Mouse (Mus musculus): Measurements from ENCODE around the gene Rpl7l1. TPM values are rescaled to one million over a fixed set of nuclear protein-coding genes. Genes with fewer than 3 reads are reported as not detected.
"Not testable (repeated sequence)": the region's sequence is repeated elsewhere in the genome, so short reads cannot be mapped to it uniquely, and the experiment has no call there.

Rpl7l1 gene
- total and polyA plus RNA-seq, 2 experiments from 2014 or later, result 39.8 to 72.1 TPM

DNA sequence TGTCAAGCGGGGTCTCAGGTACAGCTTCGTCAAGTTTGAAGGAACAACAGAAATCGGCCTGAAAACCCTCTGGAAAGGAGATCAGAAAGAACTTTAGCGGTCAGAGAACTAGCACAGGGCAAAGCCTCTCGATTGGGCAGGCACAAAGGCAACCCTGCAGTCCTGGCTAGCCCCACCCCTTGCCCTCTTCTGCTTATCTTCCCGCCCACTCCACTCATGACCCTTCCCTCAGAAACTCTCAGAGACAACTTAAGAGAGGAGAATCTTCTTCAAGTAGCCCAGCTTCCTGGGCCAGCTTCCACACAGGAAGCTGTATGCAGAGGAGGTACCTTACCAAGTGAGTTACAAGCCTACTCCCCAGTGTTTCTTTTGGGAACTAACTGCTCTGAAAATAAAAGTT lies 19.3 kb upstream of the Rpl7l1 start:
- Histone ChIP-seq H3K4me3 (ENCODE audit: low read length) (no peak overlapping the region), H3K9ac (replicated peaks; ENCODE audit: low read length) (no peak overlapping the region), H3K27ac (no peak overlapping the region), H3K4me2 (ENCODE audit: low read depth, low read length) (no peak overlapping the region), H3K27me3 (ENCODE audit: insufficient read depth, low read length) (no peaks in the 10 kb centered on the region), H3K9me3 (ENCODE audit: low read length) (no peaks in the 10 kb centered on the region), H3K36me3 (ENCODE audit: insufficient read depth, low read length) (peaks cover 30% of the 10 kb centered on the region), H3K4me1 (ENCODE audit: insufficient read depth, low read length) (no peaks in the 10 kb centered on the region)
- ATAC-seq (no peak), DNase-seq (ENCODE audit: low spot score) (no peak)
- no peak for TF ChIP-seq CTCF (IDR thresholded peaks at IDR 0.05; ENCODE audit: low read depth)
- 87% methylated on average over 6 of the region's 6 CpGs for WGBS

DNA sequence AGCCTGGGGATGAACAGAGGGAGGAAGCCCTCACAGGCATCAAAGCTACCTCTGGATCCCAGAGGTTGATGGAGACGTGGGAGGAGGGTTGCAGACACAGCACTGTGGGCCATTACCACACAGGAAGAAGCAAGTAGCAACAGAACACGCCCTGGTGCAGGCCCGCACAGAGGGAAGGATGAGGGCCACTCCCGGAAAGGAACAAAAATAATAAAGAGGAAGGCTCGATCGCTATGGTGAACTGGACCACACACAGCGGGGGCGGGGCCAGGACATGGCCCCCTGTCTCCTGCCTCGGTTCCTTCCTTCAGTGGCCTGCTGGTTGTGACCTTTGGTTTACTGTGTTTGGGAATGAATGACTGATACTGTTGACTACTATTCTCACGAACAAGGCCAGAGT lies 17.2 kb upstream of the Rpl7l1 start:
- no peak for TF ChIP-seq CTCF (IDR thresholded peaks at IDR 0.05; ENCODE audit: low read depth)
- H3K27me3 ChIP-seq (ENCODE audit: insufficient read depth, low read length), result no peaks in the 10 kb centered on the region
- 79% methylated on average over 10 of the region's 10 CpGs for WGBS
- ATAC-seq, result no peak
- H3K27ac ChIP-seq, result no peak overlapping the region
- H3K9me3 ChIP-seq (ENCODE audit: low read length), result no peaks in the 10 kb centered on the region
- H3K36me3 ChIP-seq (ENCODE audit: insufficient read depth, low read length), result peaks cover 21% of the 10 kb centered on the region
- no peak overlapping the region for H3K9ac ChIP-seq (replicated peaks; ENCODE audit: low read length)
- no peaks in the 10 kb centered on the region for H3K4me1 ChIP-seq (ENCODE audit: insufficient read depth, low read length)
- no peak for DNase-seq (ENCODE audit: low spot score)
- H3K4me2 ChIP-seq (ENCODE audit: low read depth, low read length), result no peak overlapping the region
- no peak overlapping the region for H3K4me3 ChIP-seq (ENCODE audit: low read length)

DNA sequence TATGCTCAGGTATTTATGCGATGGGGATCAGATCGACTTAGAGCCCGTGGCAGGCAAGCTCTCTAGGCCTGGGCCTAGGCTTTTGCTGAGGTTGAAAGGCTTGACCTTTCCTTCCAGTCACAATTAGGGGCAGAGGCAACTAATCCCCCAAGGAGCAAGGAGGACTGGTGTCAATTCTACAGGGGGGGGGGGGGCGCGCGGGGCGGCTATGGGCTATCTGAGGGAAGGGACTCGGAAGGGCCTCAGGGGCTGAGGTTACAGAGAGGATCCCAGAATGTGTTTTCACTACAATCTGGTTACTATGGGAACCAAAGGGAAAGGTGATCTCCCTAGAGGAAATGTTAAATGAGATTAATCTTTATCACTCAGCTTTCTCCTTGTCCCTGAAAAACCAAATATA lies 14.9 kb upstream of the Rpl7l1 start:
- H3K36me3 ChIP-seq (ENCODE audit: insufficient read depth, low read length), result peaks cover 21% of the 10 kb centered on the region
- H3K9ac ChIP-seq (replicated peaks; ENCODE audit: low read length), result no peak overlapping the region
- no peak overlapping the region for H3K4me3 ChIP-seq (ENCODE audit: low read length)
- WGBS, result 60% methylated on average over 6 of the region's 8 CpGs
- H3K4me1 ChIP-seq (ENCODE audit: insufficient read depth, low read length), result no peaks in the 10 kb centered on the region
- no peak overlapping the region for H3K27ac ChIP-seq
- no peaks in the 10 kb centered on the region for H3K9me3 ChIP-seq (ENCODE audit: low read length)
- ATAC-seq, result no peak
- no peak overlapping the region for H3K4me2 ChIP-seq (ENCODE audit: low read depth, low read length)
- no peak for TF ChIP-seq CTCF (IDR thresholded peaks at IDR 0.05; ENCODE audit: low read depth)
- DNase-seq (ENCODE audit: low spot score), result no peak
- no peaks in the 10 kb centered on the region for H3K27me3 ChIP-seq (ENCODE audit: insufficient read depth, low read length)

DNA sequence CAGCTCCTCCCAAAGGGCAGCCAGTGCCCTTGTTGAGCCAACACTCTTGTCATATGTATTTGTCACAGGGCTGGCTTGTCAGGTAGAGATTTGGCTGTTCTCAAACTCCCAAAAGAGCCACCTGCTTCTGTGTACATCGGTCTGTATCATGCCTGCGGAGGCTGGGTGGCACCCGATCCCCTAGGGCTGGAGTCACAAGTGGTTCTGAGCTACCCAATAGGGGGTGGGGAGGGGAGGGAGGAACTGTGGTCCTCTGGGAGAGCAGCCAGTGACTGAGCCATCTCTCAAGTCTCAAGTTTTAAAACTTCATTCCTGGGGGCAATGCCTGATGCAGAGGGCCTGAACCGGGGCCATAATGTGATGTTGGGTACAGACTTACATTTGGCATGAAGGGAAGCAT lies 14.3 kb upstream of the Rpl7l1 start:
- Histone ChIP-seq H3K4me1 (ENCODE audit: insufficient read depth, low read length) (no peaks in the 10 kb centered on the region), H3K4me2 (ENCODE audit: low read depth, low read length) (no peak overlapping the region), H3K27ac (no peak overlapping the region), H3K9me3 (ENCODE audit: low read length) (no peaks in the 10 kb centered on the region), H3K4me3 (ENCODE audit: low read length) (no peak overlapping the region), H3K27me3 (ENCODE audit: insufficient read depth, low read length) (no peaks in the 10 kb centered on the region), H3K9ac (replicated peaks; ENCODE audit: low read length) (no peak overlapping the region), H3K36me3 (ENCODE audit: insufficient read depth, low read length) (peaks cover 21% of the 10 kb centered on the region)
- ATAC-seq (no peak), DNase-seq (ENCODE audit: low spot score) (no peak)
- no peak for TF ChIP-seq CTCF (IDR thresholded peaks at IDR 0.05; ENCODE audit: low read depth)
- 85% methylated on average over 4 of the region's 4 CpGs for WGBS

DNA sequence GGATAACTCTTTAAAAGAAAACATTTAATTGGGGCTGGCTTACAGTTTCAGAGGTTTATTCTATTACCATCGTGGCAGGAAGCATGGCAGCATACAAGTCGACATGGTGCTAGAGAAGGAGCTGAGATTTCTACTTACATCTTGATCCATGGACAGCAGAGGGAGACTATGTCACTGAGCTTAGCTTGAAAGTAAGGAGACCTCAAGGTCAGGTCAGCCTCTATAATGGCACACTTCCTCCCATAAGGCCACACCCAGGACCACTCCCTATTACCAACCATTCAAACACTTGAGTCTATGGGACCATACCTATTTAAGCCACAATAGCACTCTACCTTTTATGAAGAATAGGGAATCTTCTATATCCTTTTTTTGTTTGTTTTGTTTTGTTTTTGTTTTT lies 10.5 kb upstream of the Rpl7l1 start:
- no peak for TF ChIP-seq CTCF (IDR thresholded peaks at IDR 0.05; ENCODE audit: low read depth)
- ATAC-seq, result no peak

DNA sequence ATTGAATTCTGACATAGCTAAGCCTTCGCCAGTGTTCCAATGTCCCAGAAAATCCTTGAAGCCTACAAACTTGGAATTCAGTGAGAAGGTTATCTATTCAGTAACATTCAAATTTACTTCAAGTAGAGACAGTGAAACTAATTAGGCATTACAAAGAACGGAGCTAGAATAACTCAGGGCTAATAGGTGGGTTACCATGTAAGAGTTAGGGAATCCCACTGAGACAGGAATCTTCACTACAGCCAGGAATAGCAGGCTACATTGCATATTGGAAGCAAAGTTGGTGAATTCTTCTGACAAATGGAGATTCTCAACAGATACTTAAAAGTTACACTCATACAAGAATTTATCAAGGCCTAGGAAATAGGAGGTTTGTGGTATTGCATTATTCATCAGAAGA lies 5.5 kb upstream of the Rpl7l1 start:
- not testable (repeated sequence) for ATAC-seq; H3K4me3 ChIP-seq (ENCODE audit: low read length); H3K27me3 ChIP-seq (ENCODE audit: insufficient read depth, low read length); H3K36me3 ChIP-seq (ENCODE audit: insufficient read depth, low read length); H3K4me2 ChIP-seq (ENCODE audit: low read depth, low read length); H3K9ac ChIP-seq (replicated peaks; ENCODE audit: low read length); H3K9me3 ChIP-seq (ENCODE audit: low read length); H3K27ac ChIP-seq; DNase-seq (ENCODE audit: low spot score); H3K4me1 ChIP-seq (ENCODE audit: insufficient read depth, low read length)
- whole genome bisulfite sequencing, result 50% methylated on average over 2 of the region's 2 CpGs

More for the DNA sequence above, 10.5 kb upstream of the Rpl7l1 start:
- Histone ChIP-seq H3K4me2 (ENCODE audit: low read depth, low read length) (no peak overlapping the region), H3K4me1 (ENCODE audit: insufficient read depth, low read length) (no peaks in the 10 kb centered on the region), H3K9me3 (ENCODE audit: low read length) (no peaks in the 10 kb centered on the region), H3K9ac (replicated peaks; ENCODE audit: low read length) (no peak overlapping the region), H3K27me3 (ENCODE audit: insufficient read depth, low read length) (no peaks in the 10 kb centered on the region), H3K27ac (no peak overlapping the region), H3K36me3 (ENCODE audit: insufficient read depth, low read length) (no peaks in the 10 kb centered on the region), H3K4me3 (ENCODE audit: low read length) (no peak overlapping the region)
- WGBS, result 79% methylated on average over 2 of the region's 2 CpGs
- DNase-seq (ENCODE audit: low spot score), result no peak

DNA sequence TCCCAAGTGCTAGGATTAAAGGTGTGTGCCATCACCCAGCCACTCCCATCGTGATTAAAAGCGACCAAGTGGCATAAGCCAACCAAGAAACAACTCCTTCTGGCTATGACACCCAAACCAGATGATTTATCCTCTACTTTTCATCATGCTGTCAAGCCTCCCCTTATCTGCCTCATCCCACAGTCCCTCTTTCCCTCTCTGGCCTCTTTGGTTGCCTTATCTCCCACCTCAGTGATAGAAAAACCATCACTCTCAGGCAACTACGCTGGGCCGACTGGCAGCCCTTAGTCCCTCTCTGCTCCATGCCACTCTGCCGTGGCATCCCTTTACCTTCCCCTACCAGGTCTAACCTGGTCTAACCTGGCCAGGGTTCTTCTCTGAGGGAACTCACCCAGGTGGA lies 4.5 kb upstream of the Rpl7l1 start:
- ATAC-seq, result no peak
- H3K36me3 ChIP-seq (ENCODE audit: insufficient read depth, low read length), result no peaks in the 10 kb centered on the region
- H3K4me2 ChIP-seq (ENCODE audit: low read depth, low read length), result no peak overlapping the region
- no peak overlapping the region for H3K27ac ChIP-seq
- no peak overlapping the region for H3K9ac ChIP-seq (replicated peaks; ENCODE audit: low read length)
- no peaks in the 10 kb centered on the region for H3K9me3 ChIP-seq (ENCODE audit: low read length)
- TF ChIP-seq CTCF (IDR thresholded peaks at IDR 0.05; ENCODE audit: low read depth), result no peak
- 88% methylated on average over 5 of the region's 5 CpGs for WGBS
- no peaks in the 10 kb centered on the region for H3K27me3 ChIP-seq (ENCODE audit: insufficient read depth, low read length)
- H3K4me3 ChIP-seq (ENCODE audit: low read length), result no peak overlapping the region
- DNase-seq (ENCODE audit: low spot score), result no peak
- no peaks in the 10 kb centered on the region for H3K4me1 ChIP-seq (ENCODE audit: insufficient read depth, low read length)
